Mouse (Mus musculus) testis, adult 2 months (tissue): ENCODE data around the gene Slc43a2. TPM values are rescaled to one million over a fixed set of nuclear protein-coding genes. Genes with fewer than 3 reads are reported as not detected.

Source experiments
- H3K27ac ChIP-seq: fragments of 200-500 bp; 2 replicates; pipeline ENCODE4 v1.5.1; 2012; ENCODE audit warnings: low read depth, low read length; ENCODE audit not compliant: control insufficient read depth, insufficient read depth
- H3K27me3 ChIP-seq: fragments of 200-500 bp; 2 replicates; pipeline ENCODE4 v1.6.1; 2012; ENCODE audit warnings: mild to moderate bottlenecking, low read length, moderate library complexity; ENCODE audit not compliant: control insufficient read depth, insufficient read depth
- H3K36me3 ChIP-seq: fragments of 200-500 bp; 2 replicates; pipeline ENCODE4 v1.6.1; 2012; ENCODE audit warnings: mild to moderate bottlenecking, low read length; ENCODE audit not compliant: control insufficient read depth, insufficient read depth
- H3K4me1 ChIP-seq: fragments of 200-500 bp; 2 replicates; pipeline ENCODE4 v1.6.1; 2012; ENCODE audit warnings: low read length; ENCODE audit not compliant: control insufficient read depth, insufficient read depth
- H3K4me3 ChIP-seq: fragments of 200-500 bp; 2 replicates; pipeline ENCODE4 v1.5.1; 2012; ENCODE audit warnings: low read depth, mild to moderate bottlenecking, low read length, moderate library complexity, mixed read lengths; ENCODE audit not compliant: control insufficient read depth
- CTCF ChIP-seq: fragments of 200-500 bp; IDR thresholded peaks from 2 replicates; pipeline ENCODE4 v1.5.1; 2012; ENCODE audit warnings: low read depth, mild to moderate bottlenecking, inconsistent platforms, low read length, moderate library complexity; ENCODE audit not compliant: control insufficient read depth, insufficient read depth, insufficient replicate concordance
- POLR2A ChIP-seq: fragments of 200-500 bp; IDR thresholded peaks from 2 replicates; pipeline ENCODE4 v1.6.1; 2012; ENCODE audit warnings: low read depth, mild to moderate bottlenecking, inconsistent platforms, low read length, moderate library complexity; ENCODE audit not compliant: control insufficient read depth
- polyA plus RNA-seq: library from polyadenylated mRNA; depleted of rRNA; stranded (reverse); fragments of >200 nt; gene quantifications from 2 replicates; pipeline ENCODE4 v1.2.3, GENCODE M21; 2012

Slc43a2 gene
- polyA plus RNA-seq, 1 experiment, result 27.1 TPM

GRCm38 (mm10) chr11:75562840-75563239, 31.3 kb downstream of the Slc43a2 start:
- TF ChIP-seq POLR2A (no peak), CTCF (no peak; the same call in 1 of the 2 replicates)
- Histone ChIP-seq H3K4me1 (no peaks in the 10 kb centered on the region; the same call in 1 of the 2 replicates), H3K4me3 (no peak overlapping the region)

GRCm38 (mm10) chr11:75563851-75564548, 32.5 kb downstream of the Slc43a2 start:
- H3K36me3 ChIP-seq, result peaks cover 4% of the 10 kb centered on the region
- peak overlapping the region; percentile 41 for H3K27ac ChIP-seq
- no peak overlapping the region for H3K4me3 ChIP-seq
- H3K4me1 ChIP-seq, result no peaks in the 10 kb centered on the region; the same call in 1 of the 2 replicates
- TF ChIP-seq CTCF (no peak), POLR2A (no peak)
- H3K27me3 ChIP-seq, result no peaks in the 10 kb centered on the region

More at GRCm38 (mm10) chr11:75562840-75563239, 31.3 kb downstream of the Slc43a2 start:
- Histone ChIP-seq H3K27me3 (no peaks in the 10 kb centered on the region), H3K36me3 (peaks cover 4% of the 10 kb centered on the region), H3K27ac (no peak overlapping the region)

GRCm38 (mm10) chr11:75565849-75566248, 34.4 kb downstream of the Slc43a2 start:
- H3K27ac ChIP-seq, result no peak overlapping the region
- no peak overlapping the region for H3K4me3 ChIP-seq
- no peaks in the 10 kb centered on the region; the same call in 1 of the 2 replicates for H3K4me1 ChIP-seq
- TF ChIP-seq CTCF, result no peak
- no peak for TF ChIP-seq POLR2A
- peaks cover 4% of the 10 kb centered on the region for H3K36me3 ChIP-seq
- no peaks in the 10 kb centered on the region for H3K27me3 ChIP-seq

- H3K4me1 ChIP-seq, result no peaks in the 10 kb centered on the region; the same call in 1 of the 2 replicates
- H3K36me3 ChIP-seq, result peaks cover 4% of the 10 kb centered on the region
- TF ChIP-seq POLR2A, result no peak
- no peak for TF ChIP-seq CTCF
- no peak overlapping the region for H3K27ac ChIP-seq
- no peaks in the 10 kb centered on the region for H3K27me3 ChIP-seq
- no peak overlapping the region for H3K4me3 ChIP-seq
Observed at GRCm38 (mm10) chr11:75566276-75567196, 35.0 kb downstream of the Slc43a2 start.

GRCm38 (mm10) chr11:75567346-75568114, 36.0 kb downstream of the Slc43a2 start:
- Histone ChIP-seq H3K4me3 (no peak overlapping the region), H3K27me3 (no peaks in the 10 kb centered on the region), H3K27ac (no peak overlapping the region), H3K4me1 (peaks cover 2% of the 10 kb centered on the region), H3K36me3 (peaks cover 4% of the 10 kb centered on the region)
- no peak for TF ChIP-seq CTCF
- TF ChIP-seq POLR2A, result no peak

GRCm38 (mm10) chr11:75568115-75568511, 36.6 kb downstream of the Slc43a2 start:
- Histone ChIP-seq H3K4me1 (peaks cover 5% of the 10 kb centered on the region), H3K27me3 (no peaks in the 10 kb centered on the region), H3K36me3 (peaks cover 4% of the 10 kb centered on the region), H3K4me3 (no peak overlapping the region), H3K27ac (no peak overlapping the region)
- no peak for TF ChIP-seq POLR2A
- no peak for TF ChIP-seq CTCF

GRCm38 (mm10) chr11:75568962-75569361, 37.5 kb downstream of the Slc43a2 start:
- Histone ChIP-seq H3K27me3 (no peaks in the 10 kb centered on the region), H3K4me1 (peaks cover 5% of the 10 kb centered on the region), H3K36me3 (peaks cover 4% of the 10 kb centered on the region), H3K27ac (no peak overlapping the region), H3K4me3 (no peak overlapping the region)
- TF ChIP-seq CTCF, result no peak
- TF ChIP-seq POLR2A, result no peak
